Mouse (Mus musculus) embryo, embryonic 9.5 days (tissue): Measurements from ENCODE around the gene Fuz.

ENCODE experiments used
- DNase-seq: peaks from one replicate; pipeline ENCODE4 v3.0.0-alpha.2; 2017; ENCODE audit errors: extremely low spot score

Fuz gene

DNA sequence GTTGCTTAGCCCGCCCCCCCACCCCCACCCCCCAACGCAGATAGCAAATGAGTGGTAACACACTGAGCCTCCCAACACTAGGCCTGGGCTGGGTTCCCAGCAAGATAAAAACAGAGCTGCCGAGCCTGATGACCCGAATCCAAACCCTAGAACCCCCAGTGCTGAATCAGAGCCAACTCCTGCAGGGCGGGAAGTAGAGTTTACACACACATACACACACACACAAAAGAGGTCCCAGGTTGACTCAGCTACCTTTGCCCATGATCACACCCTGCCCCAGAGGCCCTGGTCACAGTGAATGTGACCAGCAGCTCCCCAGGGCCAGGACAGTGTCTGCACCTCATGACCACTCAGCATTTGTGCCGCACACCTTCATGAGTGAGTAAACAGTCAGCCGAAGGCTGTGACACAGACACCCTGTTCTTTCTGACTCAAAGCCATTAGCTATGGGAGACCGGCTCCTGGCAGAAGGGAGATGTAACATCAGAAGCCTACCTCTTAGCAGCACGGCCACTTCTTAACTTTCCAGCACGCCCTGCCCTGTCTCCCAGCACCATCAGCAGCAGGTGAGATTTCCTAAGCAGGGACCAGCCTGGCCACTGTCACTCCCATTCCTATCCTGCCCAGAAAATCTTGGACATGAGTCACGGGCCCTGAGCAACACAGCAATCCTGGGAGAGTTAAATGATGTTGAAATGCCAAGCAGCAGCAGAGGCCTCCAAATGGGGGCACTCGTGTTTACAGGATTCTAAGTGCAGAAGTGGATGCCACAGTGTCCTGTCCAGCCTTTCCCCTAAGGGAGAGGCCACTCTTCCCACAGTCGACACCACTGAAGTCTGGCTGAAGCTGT is 7.4 kb upstream of the Fuz start:
- no peak for DNase-seq

DNA sequence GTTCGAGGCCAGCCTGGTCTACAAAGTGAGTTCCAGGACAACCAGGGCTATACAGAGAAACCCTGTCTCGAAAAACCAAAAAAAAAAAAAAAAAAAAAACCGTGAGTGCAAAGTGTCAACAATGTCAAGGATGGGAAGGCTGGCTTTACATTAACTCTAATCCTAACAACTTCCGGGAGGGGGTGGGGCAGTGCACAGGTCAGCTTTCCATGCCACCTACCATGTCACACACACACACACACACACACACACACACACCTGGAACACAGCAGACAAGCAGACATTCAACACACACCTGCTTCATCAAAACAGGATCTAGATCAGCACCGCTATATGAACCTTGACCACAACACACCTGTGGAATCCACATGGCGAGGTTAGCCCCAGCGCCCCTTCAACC is 5.7 kb upstream of the Fuz start:
- DNase-seq = no peak

- no peak for DNase-seq
Measured at GRCm38 (mm10) chr7:44890737-44891136, 5.1 kb upstream of the Fuz start.

DNA sequence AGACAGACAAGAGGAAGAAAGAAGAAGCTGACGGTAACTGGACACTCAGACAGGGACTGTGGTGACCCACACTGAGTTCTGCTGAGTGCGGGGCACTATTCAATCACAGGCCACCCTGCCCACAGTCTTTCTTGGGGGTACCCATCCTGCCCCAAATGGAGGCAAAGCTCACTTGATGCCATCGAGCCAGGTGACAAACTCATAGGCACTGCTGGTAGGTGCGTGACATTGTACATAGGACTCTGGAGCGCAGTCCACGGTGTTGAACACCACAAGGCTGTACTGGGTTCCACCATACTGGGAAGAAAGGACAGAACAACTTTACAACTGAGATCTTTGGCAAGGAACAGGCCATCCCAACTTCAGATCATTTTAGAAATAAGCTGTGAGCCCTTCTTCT is 4.3 kb upstream of the Fuz start:
- DNase-seq = no peak

DNA sequence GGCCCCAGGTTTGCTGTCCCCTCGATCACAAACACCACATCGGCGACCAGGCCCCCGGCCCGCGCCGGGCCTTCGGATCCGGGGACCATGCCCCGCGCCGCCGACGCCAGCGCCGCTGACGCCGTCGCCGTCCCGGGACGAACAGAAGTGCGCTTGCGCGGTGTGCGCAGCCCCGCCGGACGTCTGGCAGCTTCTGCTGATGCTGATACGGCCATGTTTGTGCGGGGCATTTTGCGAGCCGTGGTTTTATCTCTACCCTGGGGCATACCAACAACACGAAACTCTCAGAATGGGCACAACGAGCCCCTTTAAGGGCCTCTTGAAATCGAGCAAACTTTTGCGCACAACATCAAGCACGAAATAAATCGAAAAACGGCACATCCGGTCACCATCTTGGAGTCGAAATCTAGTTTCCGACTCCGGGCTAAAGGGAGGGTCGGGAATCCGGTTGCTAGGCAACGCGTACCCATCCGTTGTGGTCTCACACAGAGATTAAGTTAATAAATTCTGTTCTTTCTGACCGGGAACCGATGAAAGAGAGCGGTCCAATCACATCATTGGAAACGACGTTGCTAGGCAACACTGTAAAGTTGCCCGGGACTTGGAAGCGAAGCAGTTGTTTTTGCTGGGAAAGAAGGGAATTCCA is 3.5 kb upstream of the Fuz start, which contains the start of gene Med25:
Gene Med25, minus strand, starts transcription at position 437 of the 646 bp plus-strand sequence.
- peak; percentile 94 for DNase-seq

DNA sequence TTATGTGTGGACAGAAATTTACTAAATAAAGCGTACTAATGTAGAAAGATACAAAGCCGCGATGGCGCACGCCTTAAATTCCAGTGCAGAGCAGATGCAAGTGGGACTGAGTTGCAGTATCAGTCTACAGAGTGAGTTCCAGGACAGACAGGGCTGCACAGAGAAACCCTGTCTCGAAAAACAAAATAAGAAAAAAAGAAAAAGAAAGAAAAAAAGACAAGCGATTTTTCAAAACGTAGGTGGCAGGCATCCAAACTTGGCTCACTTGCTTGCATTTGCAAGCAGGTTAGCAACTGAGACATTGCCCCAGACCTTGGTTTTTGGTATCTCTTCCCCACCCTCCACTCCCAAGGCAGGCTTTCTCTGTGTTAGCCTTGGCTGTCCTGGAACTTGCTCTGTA is 2.7 kb upstream of the Fuz start:
- DNase-seq = peak; percentile 24

GRCm38 (mm10) chr7:44894175-44894574 is 1.7 kb upstream of the Fuz start:
- DNase-seq = no peak

- no peak for DNase-seq
Measured at GRCm38 (mm10) chr7:44895206-44895592, 680 bp upstream of the Fuz start.

GRCm38 (mm10) chr7:44896499-44896898 is 620 bp downstream of the Fuz start:
- DNase-seq = no peak

- peak; percentile 38 for DNase-seq
Measured at GRCm38 (mm10) chr7:44898607-44899006, 2.7 kb downstream of the Fuz start.

- DNase-seq = no peak
Measured at GRCm38 (mm10) chr7:44900632-44901031, 4.8 kb downstream of the Fuz start.

DNA sequence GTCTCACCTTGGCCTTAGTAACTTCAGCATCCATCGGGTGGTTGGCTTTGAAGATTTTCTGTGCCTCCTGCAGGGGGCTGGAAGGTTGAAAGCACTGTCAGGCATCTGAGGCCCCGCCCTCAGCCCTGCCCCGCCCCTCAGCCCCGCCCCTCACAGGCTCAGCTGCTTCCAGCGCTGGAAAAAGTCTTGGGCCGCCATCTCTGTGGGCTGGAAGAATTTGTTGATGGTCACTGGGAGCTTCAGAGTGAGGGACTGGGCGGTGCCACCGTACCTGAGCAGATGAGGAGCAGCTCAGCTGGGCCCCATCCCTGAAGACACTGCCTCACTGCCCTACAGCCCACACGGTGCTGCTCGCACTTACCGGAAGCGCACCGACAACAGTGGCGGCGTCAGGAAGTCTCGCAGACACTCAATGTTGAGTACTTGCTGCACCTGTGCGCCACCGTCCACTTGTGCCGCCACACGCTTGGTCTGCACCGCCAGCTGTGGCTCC is 5.4 kb downstream of the Fuz start:
- DNase-seq = peak; percentile 85

GRCm38 (mm10) chr7:44905430-44905829 is 9.6 kb downstream of the Fuz start:
- no peak for DNase-seq

DNA sequence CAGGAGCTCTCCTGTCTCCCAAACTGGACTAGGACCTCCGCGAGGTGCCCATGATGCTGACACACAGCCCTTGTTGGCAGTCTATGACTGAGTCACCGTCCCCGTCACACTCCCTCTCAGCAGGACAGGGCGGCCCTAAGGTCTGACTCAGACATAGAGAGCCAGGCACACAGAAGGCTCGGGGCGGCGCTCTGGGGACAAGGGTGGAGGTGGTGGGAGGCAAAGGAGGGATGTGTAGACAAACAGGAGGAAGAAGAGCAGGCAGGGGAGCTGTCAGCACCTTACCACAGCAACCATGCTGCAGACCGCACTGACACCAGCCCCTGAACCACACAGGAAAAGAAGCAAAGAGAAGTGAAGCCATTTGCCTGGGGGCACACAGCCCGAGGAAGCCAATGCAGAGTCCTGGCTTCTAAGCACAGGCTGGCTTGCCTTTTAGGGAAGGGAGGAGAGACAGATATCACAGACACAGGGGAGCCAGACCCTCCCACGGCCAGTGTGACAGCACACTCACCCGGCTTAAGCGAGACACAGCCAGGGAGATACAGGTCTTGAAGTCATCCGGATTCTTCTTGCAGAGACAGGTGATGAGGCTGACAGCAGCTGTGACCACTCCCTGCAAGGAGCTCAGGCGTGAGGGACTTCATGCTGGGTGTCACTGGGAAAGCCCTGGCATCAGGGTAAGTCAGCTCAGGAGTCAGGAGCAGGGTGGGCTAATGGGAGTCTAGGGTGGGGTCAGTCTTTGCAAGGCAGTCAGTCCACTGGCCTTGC is 13.0 kb downstream of the Fuz start:
- no peak for DNase-seq

DNA sequence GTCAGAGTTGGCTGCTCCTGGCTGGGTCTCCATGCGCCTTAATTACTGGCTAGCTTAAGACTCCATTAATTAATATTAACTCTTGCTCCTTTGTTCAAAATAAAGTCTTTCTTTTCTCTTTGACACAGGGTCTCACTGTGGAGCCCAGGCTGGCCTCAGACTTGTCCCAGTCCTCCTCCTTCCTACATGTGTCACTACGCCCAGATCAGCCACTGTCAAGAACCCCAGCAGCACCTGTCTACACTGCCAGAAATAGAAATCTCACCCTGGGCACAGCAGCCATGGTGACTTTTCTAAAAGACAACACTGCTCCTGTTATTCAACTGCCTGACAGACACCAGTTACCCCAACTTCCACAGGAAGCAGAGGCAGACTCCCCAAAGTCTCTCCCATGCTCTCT is 18.5 kb downstream of the Fuz start:
- DNase-seq = no peak

- no peak for DNase-seq
Measured at GRCm38 (mm10) chr7:44915314-44915713, 19.4 kb downstream of the Fuz start.

- DNase-seq = no peak
Measured at GRCm38 (mm10) chr7:44916191-44916590, 20.3 kb downstream of the Fuz start.

DNA sequence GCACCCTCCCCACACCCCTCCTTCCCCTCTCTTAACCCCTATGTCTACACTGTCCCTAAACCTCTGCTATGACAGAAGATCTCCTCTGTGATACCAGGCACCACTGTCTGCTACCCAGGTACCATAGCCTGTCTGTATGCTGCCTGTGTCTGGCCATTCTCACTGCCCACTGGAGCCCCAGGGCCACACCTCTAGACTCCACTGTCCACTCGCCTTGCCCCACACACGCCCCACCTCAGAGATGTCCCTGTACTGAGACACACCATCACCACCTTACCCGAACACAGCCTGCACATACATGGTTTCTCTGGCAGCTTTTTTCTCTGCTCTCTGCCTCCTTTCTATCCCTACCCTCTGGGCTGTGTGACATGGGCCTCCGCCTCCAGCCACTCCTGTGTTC is 21.0 kb downstream of the Fuz start:
- DNase-seq = no peak

DNA sequence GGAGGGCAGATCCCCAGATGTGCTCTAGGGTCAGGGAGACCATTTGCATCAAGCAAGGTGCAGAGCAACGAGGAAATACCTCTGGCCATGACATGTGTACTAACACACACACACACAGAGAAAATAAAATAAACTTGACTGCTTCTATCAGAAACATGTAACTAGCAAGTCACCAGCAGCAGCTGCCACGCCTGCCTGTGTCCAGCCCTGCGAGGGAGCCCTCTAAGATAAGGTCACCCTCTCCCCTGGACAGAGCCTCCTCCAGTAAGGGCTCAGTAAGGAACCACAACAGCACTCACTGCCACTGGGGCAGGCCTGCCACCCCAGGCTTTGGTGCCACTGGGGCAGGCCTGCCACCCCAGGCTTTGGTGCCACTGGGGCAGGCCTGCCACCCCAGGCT is 22.3 kb downstream of the Fuz start:
- DNase-seq = no peak

- no peak for DNase-seq
Measured at GRCm38 (mm10) chr7:44919127-44919526, 23.2 kb downstream of the Fuz start.

DNA sequence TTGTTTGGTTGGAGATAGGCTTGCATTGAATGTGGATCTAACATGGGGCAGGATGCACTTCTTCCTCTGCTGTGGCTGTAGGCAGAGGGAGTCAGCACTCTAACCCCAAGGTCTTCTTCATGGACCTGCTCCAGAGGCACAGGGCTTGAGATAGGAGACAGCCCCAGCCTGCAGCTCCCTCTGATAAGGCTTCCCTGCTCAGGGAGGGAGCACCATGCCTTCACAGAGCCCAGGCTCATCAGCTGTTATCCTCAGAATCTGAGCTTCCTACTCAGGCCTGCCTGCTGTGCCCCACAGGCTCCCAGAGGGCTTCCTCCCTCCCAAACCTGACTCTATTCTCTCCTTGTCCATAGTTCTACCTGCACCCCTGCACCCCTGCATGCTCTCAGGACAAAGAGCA is 26.7 kb downstream of the Fuz start:
- DNase-seq = no peak

DNA sequence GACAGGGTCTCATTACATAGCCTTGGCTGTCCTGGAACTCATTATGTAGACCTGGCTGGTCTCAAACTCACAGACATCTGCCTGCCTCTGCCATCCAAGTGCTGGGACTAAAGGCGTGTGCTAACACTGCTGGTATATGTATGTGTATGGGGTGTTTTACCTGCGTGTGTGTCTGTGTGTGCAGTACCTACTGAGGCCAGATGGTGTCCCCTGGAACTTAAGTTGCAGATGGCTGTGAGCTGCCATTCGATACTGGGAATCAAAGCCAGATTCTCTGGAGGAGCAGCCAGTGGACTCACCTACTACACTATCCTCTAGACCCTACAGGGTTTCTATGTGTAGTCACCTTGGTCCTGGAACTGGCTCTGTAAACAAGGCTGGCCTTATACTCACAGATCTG is 29.6 kb downstream of the Fuz start:
- DNase-seq = no peak
